Mouse (Mus musculus): ENCODE measurements around the gene Slc16a9. TPM values are rescaled to one million over a fixed set of nuclear protein-coding genes. Genes with fewer than 3 reads are reported as not detected.

Slc16a9 gene
- polyA plus RNA-seq, 1 experiment from 2014 or later, result 0.32 TPM

DNA sequence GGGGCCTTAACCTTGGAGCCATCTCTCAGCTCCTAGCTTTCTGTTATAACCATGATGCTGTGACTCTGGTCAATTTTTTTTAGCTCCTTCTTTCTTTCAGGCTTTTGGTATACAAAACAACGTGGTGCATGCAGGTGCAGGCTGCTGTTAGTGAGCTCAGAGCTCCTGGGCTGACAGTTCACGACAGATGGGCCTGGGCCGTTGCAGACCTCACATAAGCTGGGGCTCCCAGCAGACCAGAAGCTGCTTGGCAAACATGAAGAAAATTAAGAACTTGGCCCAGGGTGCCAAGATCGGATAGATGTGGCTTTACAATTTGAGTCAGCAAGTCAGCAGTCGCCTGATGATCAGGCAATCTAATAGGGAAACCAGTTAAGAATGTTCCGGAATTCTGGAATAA is 82.4 kb downstream of the Slc16a9 start:
- DNase-seq (ENCODE audit: low spot score) (no peak), ATAC-seq (ENCODE audit: low FRiP score) (no peak)
- no peak overlapping the region for H3K27ac ChIP-seq (ENCODE audit: low read depth, low read length)
- H3K4me2 ChIP-seq (replicated peaks; ENCODE audit: low read depth, low read length), result no peak overlapping the region
- H3K9ac ChIP-seq (ENCODE audit: low read depth, low read length), result no peak overlapping the region
- no peaks in the 10 kb centered on the region for H3K9me3 ChIP-seq (ENCODE audit: control insufficient read depth, low read length)
- no peaks in the 10 kb centered on the region for H3K36me3 ChIP-seq (ENCODE audit: control insufficient read depth, insufficient read depth, low read length)
- H3K4me1 ChIP-seq (replicated peaks; ENCODE audit: control insufficient read depth, insufficient read depth, low read length), result no peaks in the 10 kb centered on the region
- WGBS, result 87% methylated on average over 6 of the region's 6 CpGs
- H3K4me3 ChIP-seq (ENCODE audit: low read depth, low read length), result no peak overlapping the region
- H3K27me3 ChIP-seq (ENCODE audit: control insufficient read depth, insufficient read depth, low read length), result no peaks in the 10 kb centered on the region

DNA sequence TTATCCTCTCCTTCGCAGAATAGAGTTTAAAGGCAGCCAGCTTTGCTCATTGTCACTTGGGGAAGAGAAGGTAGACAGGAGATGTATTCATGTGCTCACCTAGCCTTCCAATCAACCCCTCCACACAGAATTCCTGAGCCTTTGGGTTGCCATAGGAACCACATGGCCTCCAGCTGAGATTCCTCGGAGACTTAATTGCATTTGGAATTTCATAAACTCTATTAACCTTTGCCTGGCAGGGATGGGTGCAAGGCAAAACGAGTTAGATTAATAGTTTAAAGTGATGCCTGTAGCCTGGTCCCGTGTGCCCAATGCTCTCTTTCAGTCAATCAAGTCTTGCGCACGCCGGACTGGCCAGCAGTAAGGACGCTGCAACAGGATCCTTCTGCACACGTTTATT is 83.2 kb downstream of the Slc16a9 start:
- no peak overlapping the region for H3K27ac ChIP-seq (ENCODE audit: low read depth, low read length)
- no peaks in the 10 kb centered on the region for H3K27me3 ChIP-seq (ENCODE audit: control insufficient read depth, insufficient read depth, low read length)
- ATAC-seq (ENCODE audit: low FRiP score), result no peak
- no peaks in the 10 kb centered on the region for H3K4me1 ChIP-seq (replicated peaks; ENCODE audit: control insufficient read depth, insufficient read depth, low read length)
- DNase-seq (ENCODE audit: low spot score), result peak; percentile 15
- H3K4me3 ChIP-seq (ENCODE audit: low read depth, low read length), result no peak overlapping the region
- no peak overlapping the region for H3K4me2 ChIP-seq (replicated peaks; ENCODE audit: low read depth, low read length)
- H3K9me3 ChIP-seq (ENCODE audit: control insufficient read depth, low read length), result no peaks in the 10 kb centered on the region
- H3K36me3 ChIP-seq (ENCODE audit: control insufficient read depth, insufficient read depth, low read length), result no peaks in the 10 kb centered on the region
- H3K9ac ChIP-seq (ENCODE audit: low read depth, low read length), result no peak overlapping the region
- WGBS, result 69% methylated on average over 9 of the region's 9 CpGs

Other genes with a start within 250 kb of the Slc16a9 start
- 23.0 and 27.8 TPM in 2 replicates for gene Ccdc6, start 148.0 kb upstream of the Slc16a9 start, polyA plus RNA-seq (2014; fragmentation: Nextera tagmentation; extraction: Ambion mirVana)
- gene Mrln, start 40.4 kb upstream of the Slc16a9 start, polyA plus RNA-seq (2014; fragmentation: Nextera tagmentation; extraction: Ambion mirVana), result 1.0 and 1.7 TPM in 2 replicates
- gene Fam13c, start 195.4 kb downstream of the Slc16a9 start, polyA plus RNA-seq (2014; fragmentation: Nextera tagmentation; extraction: Ambion mirVana), result 17.1 and 19.8 TPM in 2 replicates

Data from hindbrain, embryonic 11.5 days (tissue).